Mouse (Mus musculus) left cerebral cortex, adult 9 months (tissue): ENCODE measurements at regions not wholly inside any gene's neighbourhood (a gene's known extent, or its start where the extent isn't known, plus 50 kb on each side); places are given as distances from the start of the nearest gene placed in this dataset.
A peak's percentile ranks its signal among the peaks of the same experiment; 100 is the strongest.

ENCODE experiments used
- DNase-seq, 2 experiments: peaks; one replicate each; pipeline ENCODE4 v3.0.0; 2022; ENCODE audit warnings: low spot score in 2 of 2

- peak; percentile 2 to 10 for DNase-seq
These were observed 332.4 kb upstream of the Adarb2 start for GRCm38 (mm10) chr13:7870266-7870665.

- DNase-seq: no peak
These were observed 287.3 kb upstream of the Adarb2 start for GRCm38 (mm10) chr13:7915327-7915726.
